Mouse (Mus musculus) MEL (cell line): ENCODE measurements around the gene Adra1d.

Experiments used
- CHD1 ChIP-seq: IDR thresholded peaks from 2 replicates; pipeline ENCODE4 v1.6.1; 2012; ENCODE audit warnings: low read depth, mild to moderate bottlenecking, inconsistent platforms, low read length, improper control_type of control experiment
- CHD2 ChIP-seq: IDR thresholded peaks from 2 replicates; pipeline ENCODE4 v1.6.1; 2011; ENCODE audit warnings: low read length, improper control_type of control experiment
- CTCF ChIP-seq, 3 experiments: IDR thresholded peaks in 2 of 3; conservative IDR thresholded peaks in 1 of 3; 2 replicates each; pipeline ENCODE4 v1.5.1; 2011 to 2012; ENCODE audit warnings: low read length in 3 of 3, low read depth in 2 of 3, mild to moderate bottlenecking in 2 of 3, improper control_type of control experiment in 1 of 3, inconsistent platforms in 1 of 3, mixed read lengths in 1 of 3, moderate library complexity in 1 of 3; ENCODE audit not compliant: control insufficient read depth in 1 of 3, insufficient read depth in 1 of 3, poor library complexity in 1 of 3, severe bottlenecking in 1 of 3
- EP300 ChIP-seq, 2 experiments: IDR thresholded peaks; 2 replicates each; pipeline ENCODE4 v1.6.1; 2011; ENCODE audit warnings: improper control_type of control experiment in 2 of 2, low read length in 2 of 2, low read depth in 1 of 2, mild to moderate bottlenecking in 1 of 2
- MAFK ChIP-seq: IDR thresholded peaks from 2 replicates; pipeline ENCODE4 v1.6.1; 2011; ENCODE audit warnings: low read depth, mild to moderate bottlenecking, low read length, improper control_type of control experiment, borderline replicate concordance
- MAX ChIP-seq: IDR thresholded peaks from 2 replicates; pipeline ENCODE4 v1.6.1; 2011; ENCODE audit warnings: low read length, improper control_type of control experiment
- MYC ChIP-seq: IDR thresholded peaks from 2 replicates; pipeline ENCODE4 v1.6.1; 2011; ENCODE audit warnings: low read depth, mild to moderate bottlenecking, low read length, improper control_type of control experiment, moderate library complexity
- NRF1 ChIP-seq: IDR thresholded peaks from 2 replicates; pipeline ENCODE4 v1.6.1; 2014; ENCODE audit warnings: low read depth, mild to moderate bottlenecking, inconsistent platforms, low read length, improper control_type of control experiment, moderate library complexity; ENCODE audit not compliant: poor library complexity, insufficient read depth, severe bottlenecking
- POLR2A ChIP-seq, 2 experiments: IDR thresholded peaks; 2 replicates each; pipeline ENCODE4 v1.6.1; 2011 to 2012; ENCODE audit warnings: low read length in 2 of 2, mild to moderate bottlenecking in 2 of 2, control low read depth in 1 of 2, improper control_type of control experiment in 1 of 2, low read depth in 1 of 2, moderate library complexity in 1 of 2; ENCODE audit not compliant: control insufficient read depth in 1 of 2, insufficient read depth in 1 of 2, poor library complexity in 1 of 2
- SMC3 ChIP-seq: IDR thresholded peaks from 2 replicates; pipeline ENCODE4 v1.6.1; 2011; ENCODE audit warnings: low read depth, low read length, improper control_type of control experiment
- USF1 ChIP-seq: IDR thresholded peaks from 2 replicates; pipeline ENCODE4 v1.6.1; 2014; ENCODE audit warnings: low read depth, mild to moderate bottlenecking, inconsistent platforms, low read length, improper control_type of control experiment, moderate library complexity
- ZMIZ1 ChIP-seq: IDR thresholded peaks from 2 replicates; pipeline ENCODE4 v1.6.1; 2012; ENCODE audit warnings: low read depth, mild to moderate bottlenecking, inconsistent platforms, low read length, improper control_type of control experiment, moderate library complexity
- ZNF384 ChIP-seq: IDR thresholded peaks from 2 replicates; pipeline ENCODE4 v1.6.1; 2012; ENCODE audit warnings: low read depth, mild to moderate bottlenecking, inconsistent platforms, low read length, improper control_type of control experiment

GRCm38 (mm10) chr2:131499290-131499845 is 62.7 kb downstream of the Adra1d start:
- TF ChIP-seq CTCF (IDR thresholded peaks at IDR 0.05 in 2 of 3, conservative IDR thresholded peaks at IDR 0.05 in 1 of 3; ENCODE audit: control insufficient read depth in 1 of 3, insufficient read depth in 1 of 3, low read depth in 2 of 3, low read length in 3 of 3, poor library complexity in 1 of 3, severe bottlenecking in 1 of 3) = no peak
- TF ChIP-seq EP300 (IDR thresholded peaks at IDR 0.05; ENCODE audit: low read depth in 1 of 2, low read length in 2 of 2) = no peak
- no peak for TF ChIP-seq USF1
- TF ChIP-seq CHD1 = no peak
- TF ChIP-seq MAFK = no peak
- TF ChIP-seq POLR2A (IDR thresholded peaks at IDR 0.05; ENCODE audit: control insufficient read depth in 1 of 2, insufficient read depth in 1 of 2, low read depth in 1 of 2, low read length in 2 of 2, poor library complexity in 1 of 2) = no peak
- no peak for TF ChIP-seq ZNF384
- no peak for TF ChIP-seq MAX
- no peak for TF ChIP-seq NRF1
- TF ChIP-seq CHD2 = no peak
- TF ChIP-seq ZMIZ1 = no peak
- TF ChIP-seq MYC = no peak
- no peak for TF ChIP-seq SMC3
